Mouse (Mus musculus) forebrain, embryonic 16.5 days (tissue): ENCODE data around the gene Clasp2. TPM values are rescaled to one million over a fixed set of nuclear protein-coding genes. Genes with fewer than 3 reads are reported as not detected.

Experiments used
- ATAC-seq: fragments of 200-750 bp; cut with Nextera tagmentation; 2 replicates; pipeline ENCODE4 v1.8.0; 2017; ENCODE audit warnings: mild to moderate bottlenecking, moderate library complexity
- H3K27ac ChIP-seq: fragments of 300-500 bp; sonication (generic); 2 replicates; pipeline ENCODE4 v1.5.1; 2014; ENCODE audit warnings: low read length, control low read depth
- H3K27me3 ChIP-seq: fragments of 300-500 bp; sonication (generic); replicated peaks from 2 replicates; pipeline ENCODE4 v1.6.1; 2014; ENCODE audit warnings: low read length; ENCODE audit not compliant: control insufficient read depth, insufficient read depth
- H3K36me3 ChIP-seq: fragments of 300-500 bp; sonication (generic); 2 replicates; pipeline ENCODE4 v1.6.1; 2014; ENCODE audit not compliant: control insufficient read depth, insufficient read depth
- H3K4me1 ChIP-seq: fragments of 300-500 bp; sonication (generic); replicated peaks from 2 replicates; pipeline ENCODE4 v1.6.1; 2014; ENCODE audit warnings: low read length; ENCODE audit not compliant: control insufficient read depth, insufficient read depth
- H3K4me2 ChIP-seq: fragments of 300-500 bp; sonication (generic); 2 replicates; pipeline ENCODE4 v1.6.1; 2014; ENCODE audit warnings: mild to moderate bottlenecking, low read length, control low read depth
- H3K4me3 ChIP-seq: fragments of 300-500 bp; sonication (generic); replicated peaks from 2 replicates; pipeline ENCODE4 v1.5.1; 2014; ENCODE audit warnings: mild to moderate bottlenecking, low read length, control low read depth
- H3K9ac ChIP-seq: fragments of 300-500 bp; sonication (generic); replicated peaks from 2 replicates; pipeline ENCODE4 v1.6.1; 2014; ENCODE audit warnings: low read depth, low read length, control low read depth
- H3K9me3 ChIP-seq: fragments of 300-500 bp; sonication (generic); 2 replicates; pipeline ENCODE4 v1.6.1; 2016; ENCODE audit warnings: low read length; ENCODE audit not compliant: control insufficient read depth
- WGBS: fragments of 180-500 bp; shearing (Covaris S2); extraction: QIAGEN DNeasy Blood & Tissue Kit; methylation state at CpG from one replicate; pipeline ENCODE4 v1.1.7; 2014; 5-methylcytosine and 5-hydroxymethylcytosine counted together
- polyA plus RNA-seq: library from polyadenylated mRNA; unstranded; fragments of >200 nt; fragmentation: Nextera tagmentation; extraction: Ambion mirVana; gene quantifications from 2 replicates; pipeline ENCODE4 v1.2.1, GENCODE M21; 2015

Gene Clasp2
- polyA plus RNA-seq, 1 experiment from 2014 or later: 143 TPM

DNA sequence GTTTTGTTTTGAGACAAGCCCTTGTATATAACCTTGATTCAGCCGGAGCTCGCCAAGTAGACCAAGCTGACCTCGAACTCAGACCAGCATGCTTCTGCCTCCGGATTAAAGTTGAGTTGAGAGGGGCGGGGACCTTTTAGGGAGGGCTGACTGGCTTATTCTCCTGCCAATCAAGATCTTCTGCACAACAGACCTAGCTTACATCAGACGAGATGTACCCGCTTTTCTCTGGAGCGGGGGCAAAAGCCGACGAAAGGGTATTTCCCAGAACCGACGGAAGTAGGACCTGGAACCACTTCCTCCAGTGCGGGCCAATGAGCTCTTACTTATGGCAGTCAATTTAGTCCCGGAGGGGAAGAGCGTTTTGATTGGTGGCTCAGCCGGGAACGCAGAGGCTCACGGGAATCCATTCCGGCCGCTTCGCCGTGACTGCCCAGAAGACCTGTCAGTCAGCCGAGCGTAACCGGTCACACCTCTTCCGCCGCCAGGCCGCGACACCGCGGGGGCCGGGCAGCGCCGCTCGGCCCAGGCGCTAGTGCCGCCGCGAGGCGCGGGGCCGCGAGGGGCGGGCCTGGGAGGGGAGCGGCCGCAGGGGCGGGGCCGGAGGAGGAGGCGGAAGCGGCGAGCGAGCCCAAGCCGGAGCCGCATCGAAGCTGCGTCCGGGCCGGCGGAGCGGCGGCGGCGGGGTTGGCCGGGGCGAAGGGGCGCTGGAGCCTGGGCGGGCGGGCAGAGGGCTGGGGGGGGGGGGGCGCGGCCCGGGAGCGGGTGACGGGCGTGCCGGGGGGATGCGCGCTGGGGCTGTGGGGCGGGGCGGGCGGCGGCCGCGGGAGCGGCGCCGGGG lies 189.5 kb downstream of the Clasp2 start, which contains the start of gene Ubp1:
Gene Ubp1 (plus strand): TSS at position 401 of the 841 bp plus-strand sequence.
- peak within 1 kb of the TSS; percentile 87 for H3K9ac ChIP-seq
- H3K27me3 ChIP-seq: no peaks in the 10 kb centered on the region
- ATAC-seq: peak; percentile 97
- peak within 1 kb of the TSS; percentile 86 for H3K27ac ChIP-seq
- no peaks in the 10 kb centered on the region for H3K9me3 ChIP-seq
- 1% methylated on average over 44 of the region's 86 CpGs for WGBS
- no peaks in the 10 kb centered on the region for H3K36me3 ChIP-seq
- H3K4me1 ChIP-seq: peaks cover 25% of the 10 kb centered on the region
- H3K4me2 ChIP-seq: peak within 1 kb of the TSS; percentile 95
- H3K4me3 ChIP-seq: peak within 1 kb of the TSS; percentile 94

DNA sequence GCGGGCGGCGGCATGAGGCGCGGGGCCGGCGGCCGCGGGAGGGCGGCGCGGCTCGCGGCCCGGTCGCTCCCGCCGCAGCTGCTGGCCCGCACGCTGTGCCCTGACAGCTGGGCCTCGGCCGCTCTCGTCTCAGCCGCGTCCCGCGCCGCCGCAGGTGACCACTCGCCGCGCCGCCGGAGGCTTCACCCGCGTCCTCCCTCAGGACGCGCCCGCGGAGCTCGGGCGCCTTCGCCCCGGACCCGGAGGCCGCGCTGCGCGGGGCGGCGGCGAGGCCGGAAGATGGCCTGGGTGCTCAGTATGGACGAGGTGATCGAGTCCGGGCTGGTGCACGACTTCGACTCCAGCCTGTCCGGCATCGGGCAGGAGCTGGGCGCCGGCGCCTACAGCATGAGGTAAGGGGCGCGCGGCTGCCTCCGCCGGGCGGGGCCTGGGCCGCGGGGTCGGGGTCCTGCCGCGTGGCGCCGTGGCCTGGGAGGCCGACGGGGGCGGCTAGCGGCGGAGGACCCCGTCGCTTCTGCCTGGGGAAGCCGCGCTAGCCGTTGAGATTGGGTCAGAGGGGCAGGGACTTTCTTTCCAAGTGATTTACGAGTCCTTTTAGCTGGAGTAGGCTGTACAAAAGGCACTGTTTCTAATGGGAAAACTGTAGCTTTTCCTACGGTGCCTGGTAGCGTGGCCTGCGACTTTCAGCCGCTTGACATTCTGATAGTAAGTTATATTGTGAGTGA lies 190.3 kb downstream of the Clasp2 start:
- H3K9me3 ChIP-seq: no peaks in the 10 kb centered on the region
- peaks cover 27% of the 10 kb centered on the region for H3K4me1 ChIP-seq
- WGBS: 0% methylated on average over 54 of the region's 91 CpGs
- H3K27me3 ChIP-seq: no peaks in the 10 kb centered on the region
- H3K4me3 ChIP-seq: peak overlapping the region; percentile 94
- H3K4me2 ChIP-seq: peak overlapping the region; percentile 95
- peak overlapping the region; percentile 87 for H3K9ac ChIP-seq
- ATAC-seq: no peak
- no peaks in the 10 kb centered on the region for H3K36me3 ChIP-seq
- H3K27ac ChIP-seq: peak overlapping the region; percentile 52

DNA sequence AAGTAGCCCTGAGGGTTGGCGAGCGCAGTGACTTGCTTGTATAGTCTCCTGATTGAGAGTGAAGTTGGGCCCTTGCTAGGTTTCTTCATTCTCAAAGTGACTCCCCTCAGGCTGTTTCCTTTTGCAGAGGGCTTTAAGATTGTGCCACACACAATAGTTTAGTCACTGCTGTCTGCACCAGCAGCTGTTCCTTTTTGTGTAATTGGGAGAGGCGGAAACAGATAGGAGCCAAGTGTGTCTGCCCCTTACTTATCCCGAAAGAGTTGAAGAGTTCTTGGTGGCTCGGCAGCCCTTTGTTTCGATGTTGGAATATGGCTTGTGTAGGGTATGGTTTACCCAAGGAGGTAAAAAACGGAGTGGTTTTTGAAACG lies 190.8 kb downstream of the Clasp2 start:
- Histone ChIP-seq H3K4me2 (peak overlapping the region; percentile 95), H3K27ac (peak overlapping the region; percentile 52; the same call in 1 of the 2 replicates), H3K4me1 (peaks cover 27% of the 10 kb centered on the region), H3K9ac (peak overlapping the region; percentile 87), H3K36me3 (no peaks in the 10 kb centered on the region), H3K9me3 (no peaks in the 10 kb centered on the region), H3K27me3 (no peaks in the 10 kb centered on the region), H3K4me3 (peak overlapping the region; percentile 94)
- no peak for ATAC-seq
- WGBS: 1% methylated on average over 8 of the region's 8 CpGs

DNA sequence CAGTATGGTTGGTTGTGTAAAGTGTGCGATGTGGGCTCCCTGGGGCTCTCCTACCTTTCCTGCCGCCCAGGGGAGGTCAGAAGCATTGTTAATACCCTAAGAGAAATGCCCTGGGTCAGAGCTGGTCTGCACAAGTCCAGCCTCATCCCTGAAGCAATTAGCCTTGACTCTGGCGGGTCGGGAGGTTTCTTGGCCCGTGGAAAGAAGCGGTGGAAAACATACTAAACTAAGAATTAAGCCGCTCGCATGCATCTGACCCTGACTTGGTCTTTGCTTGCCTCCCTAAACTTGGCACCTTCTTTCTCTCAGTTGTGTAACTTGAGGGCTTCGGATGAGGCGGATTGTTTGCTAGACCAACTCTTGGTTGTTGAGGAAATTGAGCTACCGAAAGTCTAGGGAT lies 191.2 kb downstream of the Clasp2 start:
- peak overlapping the region; percentile 87 for H3K9ac ChIP-seq
- no peak overlapping the region for H3K27ac ChIP-seq
- peak overlapping the region; percentile 95 for H3K4me2 ChIP-seq
- peak overlapping the region; percentile 94 for H3K4me3 ChIP-seq
- H3K4me1 ChIP-seq: peaks cover 27% of the 10 kb centered on the region
- no peak for ATAC-seq
- H3K27me3 ChIP-seq: no peaks in the 10 kb centered on the region
- no peaks in the 10 kb centered on the region for H3K9me3 ChIP-seq
- no peaks in the 10 kb centered on the region for H3K36me3 ChIP-seq
- WGBS: 22% methylated on average over 11 of the region's 11 CpGs

DNA sequence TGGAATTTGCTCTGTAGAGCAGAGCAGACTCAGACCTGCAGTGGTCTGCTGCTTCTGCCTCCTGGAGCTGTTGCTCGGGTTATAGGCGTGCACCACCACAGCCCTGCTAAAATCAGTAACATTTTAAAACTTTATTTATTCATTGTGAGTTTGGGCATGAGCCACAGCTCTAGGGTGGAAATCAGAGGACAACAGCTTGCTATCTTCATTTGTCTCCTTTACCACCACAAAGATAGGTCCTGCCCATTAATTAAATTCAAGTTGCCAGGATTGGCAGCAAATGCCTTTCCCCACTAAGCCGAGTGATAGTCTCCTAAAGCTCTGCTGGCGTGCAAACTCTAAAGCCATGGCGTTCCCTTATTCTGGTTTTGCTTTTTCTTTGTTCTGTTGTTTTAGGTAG lies 194.4 kb downstream of the Clasp2 start:
- WGBS: 70% methylated on average over 5 of the region's 5 CpGs
- Histone ChIP-seq H3K4me2 (no peak overlapping the region), H3K27ac (no peak overlapping the region), H3K4me1 (peaks cover 39% of the 10 kb centered on the region), H3K9ac (no peak overlapping the region), H3K36me3 (no peaks in the 10 kb centered on the region), H3K4me3 (no peak overlapping the region), H3K9me3 (no peaks in the 10 kb centered on the region), H3K27me3 (no peaks in the 10 kb centered on the region)
- ATAC-seq: no peak

DNA sequence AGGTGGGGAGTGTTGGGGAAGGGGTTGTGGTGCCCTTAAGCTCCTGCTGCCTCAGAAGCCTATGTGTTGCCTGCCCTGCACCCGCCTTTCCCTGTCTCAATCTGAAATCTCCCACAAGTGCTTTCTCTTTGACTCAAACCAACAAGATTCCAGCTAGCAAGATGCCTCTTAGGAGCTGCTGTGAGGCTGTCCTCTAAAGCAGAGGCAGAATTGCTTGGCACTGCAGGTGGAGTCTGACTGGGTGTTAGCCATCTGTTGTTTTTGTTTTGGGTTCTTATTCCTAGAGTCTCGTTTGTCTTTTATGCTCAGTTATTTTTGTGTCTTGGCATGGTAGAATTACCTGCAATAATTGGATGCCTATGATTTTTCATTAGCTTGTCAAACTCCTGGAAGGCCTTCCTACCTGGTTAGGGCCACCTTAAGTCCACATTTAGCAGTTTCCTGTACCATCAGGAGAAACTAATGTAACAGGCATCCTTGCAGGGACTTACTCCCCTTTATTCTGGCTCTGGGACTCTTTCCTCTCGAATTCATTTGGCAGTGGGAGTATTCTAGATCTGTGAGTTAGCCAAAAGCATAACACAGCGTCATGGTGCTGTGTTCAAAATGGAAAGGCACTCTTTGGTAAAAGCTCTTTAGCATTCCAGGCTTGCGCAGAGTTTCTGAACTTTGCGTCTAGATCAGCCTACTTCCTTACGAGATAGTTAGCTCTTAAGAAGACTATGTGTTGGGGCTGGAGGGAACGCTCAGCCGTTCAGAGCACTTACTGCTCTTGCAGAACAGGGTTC lies 198.0 kb downstream of the Clasp2 start:
- peaks cover 19% of the 10 kb centered on the region for H3K4me1 ChIP-seq
- 69% methylated on average over 9 of the region's 9 CpGs for WGBS
- H3K27ac ChIP-seq: peak overlapping the region; percentile 19; the same call in 1 of the 2 replicates
- ATAC-seq: no peak
- H3K4me3 ChIP-seq: no peak overlapping the region
- no peaks in the 10 kb centered on the region for H3K27me3 ChIP-seq
- H3K36me3 ChIP-seq: no peaks in the 10 kb centered on the region; the same call in 1 of the 2 replicates
- H3K9me3 ChIP-seq: no peaks in the 10 kb centered on the region
- no peak overlapping the region for H3K4me2 ChIP-seq
- H3K9ac ChIP-seq: no peak overlapping the region

DNA sequence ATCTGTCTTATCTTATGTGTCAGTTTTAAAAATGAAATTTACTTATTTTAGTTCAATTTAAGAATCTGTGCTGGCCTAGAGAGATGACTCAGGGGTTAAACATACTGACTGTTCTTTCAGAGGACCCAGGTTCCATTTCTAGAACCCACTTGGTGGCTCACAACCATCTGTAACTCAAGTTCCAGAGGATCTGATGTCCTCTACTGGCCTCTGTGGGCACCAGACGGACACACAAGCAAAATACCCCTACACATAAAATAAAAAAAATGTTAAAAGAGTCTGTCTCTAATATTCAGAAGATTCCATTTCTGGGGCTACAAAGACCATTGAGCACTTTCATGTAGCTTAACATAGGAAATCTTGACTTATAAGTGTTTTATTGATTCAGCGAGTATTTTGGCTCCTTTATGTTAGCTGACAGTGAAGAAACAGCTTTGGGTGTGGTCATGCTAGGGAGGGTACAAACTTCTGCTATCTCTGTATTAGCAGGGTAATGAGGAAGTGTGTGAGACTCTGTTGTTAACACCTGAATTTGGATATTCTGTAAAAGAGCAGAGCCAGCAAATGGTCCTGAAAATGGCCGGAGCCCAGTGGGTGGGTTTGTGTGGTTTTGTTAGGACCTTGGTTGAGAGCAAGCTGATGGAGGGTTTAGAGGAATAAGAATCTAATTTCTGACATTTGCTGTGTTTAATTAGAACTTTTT lies 200.0 kb downstream of the Clasp2 start:
- no peak overlapping the region for H3K4me3 ChIP-seq
- WGBS: 86% methylated on average over 3 of the region's 3 CpGs
- peaks cover 7% of the 10 kb centered on the region for H3K36me3 ChIP-seq
- H3K4me2 ChIP-seq: no peak overlapping the region
- ATAC-seq: no peak
- H3K4me1 ChIP-seq: peaks cover 11% of the 10 kb centered on the region
- H3K27me3 ChIP-seq: no peaks in the 10 kb centered on the region
- no peaks in the 10 kb centered on the region for H3K9me3 ChIP-seq
- no peak overlapping the region for H3K27ac ChIP-seq
- no peak overlapping the region for H3K9ac ChIP-seq

DNA sequence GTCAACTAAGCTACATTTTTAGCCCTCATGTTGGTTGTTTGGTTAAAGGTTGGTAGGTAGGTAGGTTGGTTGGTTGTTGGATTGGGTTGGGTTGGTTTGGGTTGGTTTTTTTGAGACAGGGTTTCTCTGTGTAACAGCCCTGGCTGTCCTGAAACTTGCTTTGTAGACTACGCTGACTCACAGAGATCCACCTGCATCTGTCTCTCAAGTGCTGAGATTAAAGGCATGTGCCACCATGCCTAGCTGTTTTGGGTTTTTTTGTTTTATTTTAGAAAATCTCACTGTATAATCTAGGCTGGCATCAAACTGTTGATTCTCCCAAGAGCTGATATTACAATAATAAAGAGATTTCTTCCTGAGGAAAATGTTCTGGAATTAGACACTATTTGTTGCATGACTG lies 202.1 kb downstream of the Clasp2 start:
- no peak for ATAC-seq

More for the DNA sequence above, 202.1 kb downstream of the Clasp2 start:
- Histone ChIP-seq H3K9me3 (no peaks in the 10 kb centered on the region), H3K27me3 (no peaks in the 10 kb centered on the region), H3K27ac (no peak overlapping the region), H3K36me3 (peaks cover 9% of the 10 kb centered on the region), H3K9ac (no peak overlapping the region), H3K4me1 (peaks cover 11% of the 10 kb centered on the region), H3K4me2 (no peak overlapping the region), H3K4me3 (no peak overlapping the region)
- WGBS: 100% methylated on average over 1 of the region's 1 CpGs
